Mouse (Mus musculus) testis, adult 2 months (tissue): ENCODE data around the gene Cx3cl1. TPM values are rescaled to one million over a fixed set of nuclear protein-coding genes. Genes with fewer than 3 reads are reported as not detected.

Experiments
- H3K27ac ChIP-seq: fragments of 200-500 bp; 2 replicates; pipeline ENCODE4 v1.5.1; 2012; ENCODE audit warnings: low read depth, low read length; ENCODE audit not compliant: control insufficient read depth, insufficient read depth
- H3K27me3 ChIP-seq: fragments of 200-500 bp; 2 replicates; pipeline ENCODE4 v1.6.1; 2012; ENCODE audit warnings: mild to moderate bottlenecking, low read length, moderate library complexity; ENCODE audit not compliant: control insufficient read depth, insufficient read depth
- H3K36me3 ChIP-seq: fragments of 200-500 bp; 2 replicates; pipeline ENCODE4 v1.6.1; 2012; ENCODE audit warnings: mild to moderate bottlenecking, low read length; ENCODE audit not compliant: control insufficient read depth, insufficient read depth
- H3K4me1 ChIP-seq: fragments of 200-500 bp; 2 replicates; pipeline ENCODE4 v1.6.1; 2012; ENCODE audit warnings: low read length; ENCODE audit not compliant: control insufficient read depth, insufficient read depth
- H3K4me3 ChIP-seq: fragments of 200-500 bp; 2 replicates; pipeline ENCODE4 v1.5.1; 2012; ENCODE audit warnings: low read depth, mild to moderate bottlenecking, low read length, moderate library complexity, mixed read lengths; ENCODE audit not compliant: control insufficient read depth
- CTCF ChIP-seq: fragments of 200-500 bp; IDR thresholded peaks from 2 replicates; pipeline ENCODE4 v1.5.1; 2012; ENCODE audit warnings: low read depth, mild to moderate bottlenecking, inconsistent platforms, low read length, moderate library complexity; ENCODE audit not compliant: control insufficient read depth, insufficient read depth, insufficient replicate concordance
- POLR2A ChIP-seq: fragments of 200-500 bp; IDR thresholded peaks from 2 replicates; pipeline ENCODE4 v1.6.1; 2012; ENCODE audit warnings: low read depth, mild to moderate bottlenecking, inconsistent platforms, low read length, moderate library complexity; ENCODE audit not compliant: control insufficient read depth
- polyA plus RNA-seq: library from polyadenylated mRNA; depleted of rRNA; stranded (reverse); fragments of >200 nt; gene quantifications from 2 replicates; pipeline ENCODE4 v1.2.3, GENCODE M21; 2012

Cx3cl1 gene
- polyA plus RNA-seq, 1 experiment, result 6.4 TPM

DNA sequence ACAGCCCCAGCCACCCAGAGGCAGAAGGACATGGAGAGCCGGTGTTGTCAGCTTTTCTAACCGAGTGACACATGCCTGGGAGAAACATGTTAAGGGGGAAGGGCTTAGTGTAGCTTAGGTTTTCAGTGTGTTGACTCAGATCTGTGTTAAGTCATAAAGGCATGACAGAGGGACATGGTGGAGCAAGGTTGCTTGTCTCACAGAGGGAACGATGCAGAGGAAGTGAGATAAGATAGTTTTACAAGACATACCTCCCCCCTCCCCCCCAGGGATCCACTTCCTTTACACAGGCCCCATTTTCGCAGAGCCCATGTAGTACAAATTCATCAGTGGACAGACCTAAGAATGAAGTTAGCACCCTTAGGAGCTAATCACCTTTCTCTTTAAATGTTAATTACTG is 30.6 kb downstream of the Cx3cl1 start:
- Histone ChIP-seq H3K4me3 (peak overlapping the region; percentile 31; the same call in 1 of the 2 replicates), H3K27me3 (no peaks in the 10 kb centered on the region), H3K4me1 (no peaks in the 10 kb centered on the region), H3K27ac (no peak overlapping the region), H3K36me3 (no peaks in the 10 kb centered on the region)
- no peak for TF ChIP-seq POLR2A
- TF ChIP-seq CTCF, result no peak

DNA sequence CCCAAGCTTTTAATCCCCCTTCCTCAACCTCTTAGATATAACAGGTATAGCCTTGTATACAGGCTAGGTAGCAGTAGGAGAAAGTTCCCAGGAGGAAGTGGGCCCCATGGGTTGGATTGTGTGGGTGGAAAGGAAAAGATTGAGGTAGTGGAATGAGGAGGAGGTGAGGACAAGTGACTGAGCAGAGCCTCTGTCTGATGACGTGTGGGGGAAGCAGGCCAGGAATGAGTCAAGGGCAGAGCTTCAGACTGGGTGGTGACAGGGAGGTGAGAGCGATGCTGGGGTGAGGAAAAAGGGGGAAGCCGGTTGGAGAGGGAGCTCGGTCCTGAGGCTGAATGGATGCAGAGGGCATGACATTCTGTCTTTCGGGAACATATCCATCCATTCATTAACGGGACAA is 31.7 kb downstream of the Cx3cl1 start:
- Histone ChIP-seq H3K4me3 (no peak overlapping the region), H3K27me3 (no peaks in the 10 kb centered on the region), H3K27ac (no peak overlapping the region), H3K36me3 (no peaks in the 10 kb centered on the region), H3K4me1 (no peaks in the 10 kb centered on the region)
- no peak for TF ChIP-seq CTCF
- no peak for TF ChIP-seq POLR2A

DNA sequence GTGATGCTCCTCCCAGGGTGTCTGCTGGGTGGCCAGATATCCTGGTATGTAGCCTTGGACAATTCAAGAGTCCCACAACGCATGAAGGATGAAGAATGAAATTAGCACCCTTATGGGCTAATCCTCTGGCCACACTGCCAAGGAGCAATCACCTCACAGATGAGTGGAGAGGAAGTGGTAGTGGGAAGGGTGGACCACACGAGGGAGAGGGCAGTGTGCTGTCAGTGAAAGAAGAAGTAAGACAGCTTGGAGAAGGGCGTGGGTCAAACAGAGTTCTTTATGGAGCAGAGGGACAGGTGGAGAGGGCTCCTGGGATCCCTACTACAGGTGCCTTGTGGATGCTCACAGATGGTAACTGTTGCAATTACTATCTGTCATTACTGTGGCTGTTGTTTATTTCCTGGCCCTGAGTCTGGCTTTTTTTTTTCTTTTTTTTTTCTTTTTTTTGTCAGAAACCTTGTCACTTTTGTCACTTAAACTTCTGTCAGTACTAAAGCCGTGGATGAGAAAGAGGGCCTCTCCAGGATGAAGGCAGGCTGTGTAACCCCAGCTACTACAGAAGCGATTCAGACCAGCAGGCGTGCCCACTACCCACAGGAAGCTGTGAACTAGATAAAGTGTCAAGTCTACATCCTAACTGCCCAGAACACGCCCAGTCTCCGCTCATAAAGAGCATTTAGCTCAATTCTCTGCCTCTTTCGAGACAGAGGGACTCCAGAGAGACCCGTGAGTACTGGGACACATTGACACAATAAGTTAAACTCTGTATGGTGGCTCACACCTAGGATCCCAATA is 32.9 kb downstream of the Cx3cl1 start:
- H3K27me3 ChIP-seq, result no peaks in the 10 kb centered on the region
- TF ChIP-seq CTCF, result no peak
- no peak for TF ChIP-seq POLR2A
- H3K4me3 ChIP-seq, result no peak overlapping the region
- no peaks in the 10 kb centered on the region for H3K4me1 ChIP-seq
- no peaks in the 10 kb centered on the region for H3K36me3 ChIP-seq
- H3K27ac ChIP-seq, result no peak overlapping the region

DNA sequence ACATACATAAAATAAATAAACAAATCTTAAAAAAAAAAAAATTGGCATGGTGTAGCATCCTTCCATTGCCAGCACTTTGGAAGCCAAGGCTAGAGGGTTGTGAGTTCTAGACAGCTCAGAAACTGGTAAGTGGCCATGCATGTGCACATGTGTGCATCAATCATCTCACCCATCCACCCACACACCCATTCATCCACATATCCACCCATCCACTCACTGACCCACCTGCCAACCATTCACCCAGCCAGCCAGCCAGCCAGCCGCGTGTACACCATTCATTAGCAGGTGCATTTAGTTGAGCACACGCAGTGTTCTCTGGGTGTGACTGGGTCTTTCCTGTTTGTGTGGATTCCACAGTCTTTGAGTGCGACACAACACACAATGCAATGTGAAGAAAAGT is 34.0 kb downstream of the Cx3cl1 start:
- H3K4me3 ChIP-seq, result no peak overlapping the region
- H3K36me3 ChIP-seq, result no peaks in the 10 kb centered on the region
- H3K27ac ChIP-seq, result no peak overlapping the region
- no peaks in the 10 kb centered on the region for H3K27me3 ChIP-seq
- no peaks in the 10 kb centered on the region for H3K4me1 ChIP-seq
- no peak for TF ChIP-seq POLR2A
- TF ChIP-seq CTCF, result no peak

DNA sequence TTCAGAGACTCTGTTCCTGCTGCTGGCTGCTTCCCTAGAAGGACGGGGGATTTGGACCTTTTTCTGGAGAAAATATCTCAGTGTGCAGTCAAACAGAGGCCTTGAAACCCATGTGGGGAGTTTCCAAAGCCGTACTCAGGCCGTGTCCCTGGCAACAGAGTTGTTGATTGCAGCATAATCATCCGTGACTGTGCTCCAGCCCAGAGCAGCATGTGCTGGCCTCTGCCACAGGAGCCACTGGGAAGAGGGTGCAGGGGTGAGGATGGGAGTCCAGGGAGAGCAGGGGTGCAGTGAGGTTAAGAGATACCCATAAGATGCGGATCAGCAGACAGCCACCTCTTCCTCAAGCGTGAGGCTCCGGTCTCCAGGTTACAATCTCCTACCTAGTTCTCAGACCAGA is 35.7 kb downstream of the Cx3cl1 start:
- Histone ChIP-seq H3K27ac (peak overlapping the region; percentile 54), H3K4me3 (no peak overlapping the region; the same call in 1 of the 2 replicates), H3K4me1 (peaks cover 1% of the 10 kb centered on the region; the same call in 1 of the 2 replicates), H3K27me3 (no peaks in the 10 kb centered on the region), H3K36me3 (no peaks in the 10 kb centered on the region)
- TF ChIP-seq POLR2A (no peak), CTCF (no peak)

DNA sequence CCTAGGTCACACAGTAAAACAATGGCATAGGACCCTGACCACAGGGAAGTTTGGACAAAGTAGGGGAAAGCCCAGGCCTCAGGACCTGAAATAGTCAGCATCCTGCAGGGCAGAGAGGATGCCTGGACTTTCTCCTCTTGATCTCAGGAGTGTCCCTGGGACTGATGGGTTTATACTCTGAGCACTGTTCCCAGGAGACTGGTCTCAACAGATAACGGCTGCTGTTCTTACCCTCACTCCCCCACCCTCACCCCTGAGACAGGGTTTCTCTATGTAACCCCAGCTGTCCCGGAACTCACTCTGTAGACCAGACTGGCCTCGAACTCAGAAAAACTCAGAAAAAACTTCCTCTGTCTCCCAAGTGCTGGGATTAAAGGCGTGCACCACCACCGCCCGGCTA is 36.6 kb downstream of the Cx3cl1 start:
- TF ChIP-seq POLR2A (no peak), CTCF (no peak)
- Histone ChIP-seq H3K27me3 (no peaks in the 10 kb centered on the region), H3K27ac (no peak overlapping the region), H3K4me3 (no peak overlapping the region), H3K36me3 (no peaks in the 10 kb centered on the region), H3K4me1 (peaks cover 3% of the 10 kb centered on the region; the same call in 1 of the 2 replicates)

DNA sequence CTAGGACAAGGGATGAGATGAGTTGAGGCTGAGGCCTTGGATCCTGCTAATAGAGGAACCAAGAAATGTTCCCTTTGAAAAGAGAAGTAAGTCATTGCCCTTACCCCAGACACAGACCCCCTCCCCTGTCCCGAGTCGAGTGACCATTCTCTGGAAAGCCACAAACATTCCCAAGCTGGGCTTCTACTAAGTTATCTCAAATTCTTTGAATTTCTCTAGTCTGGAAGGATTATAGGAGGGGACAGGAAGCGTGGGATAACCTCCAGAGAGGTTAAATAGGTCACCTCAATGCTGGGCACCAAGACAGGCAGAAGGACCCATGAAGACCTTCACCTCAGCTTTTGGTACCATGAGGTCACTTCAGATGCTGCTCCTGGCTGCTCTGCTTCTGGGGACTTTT is 38.3 kb downstream of the Cx3cl1 start, which contains the start of gene Ccl17:
Gene Ccl17 (plus strand): TSS at position 301 of the 400 bp plus-strand sequence.
- Histone ChIP-seq H3K27me3 (no peaks in the 10 kb centered on the region), H3K4me3 (no peak within 1 kb of the TSS), H3K27ac (peak within 1 kb of the TSS; percentile 12; the same call in 1 of the 2 replicates), H3K36me3 (no peaks in the 10 kb centered on the region), H3K4me1 (peaks cover 3% of the 10 kb centered on the region; the same call in 1 of the 2 replicates)
- TF ChIP-seq CTCF (no peak), POLR2A (no peak)
